Mouse (Mus musculus): ENCODE measurements at regions not wholly inside any gene's neighbourhood (a gene's known extent, or its start where the extent isn't known, plus 50 kb on each side); places are given as distances from the start of the nearest gene placed in this dataset.

- Histone ChIP-seq H3K27ac (replicated peaks; ENCODE audit: insufficient read depth, low read depth, low read length) (no peak overlapping the region), H3K79me2 (ENCODE audit: control insufficient read depth, insufficient read depth, low read length) (no peaks in the 10 kb centered on the region), H3K27me3 (ENCODE audit: control insufficient read depth, insufficient read depth, low read length) (no peaks in the 10 kb centered on the region), H3K36me3 (ENCODE audit: control insufficient read depth, insufficient read depth, low read length) (no peaks in the 10 kb centered on the region), H3K4me1 (ENCODE audit: control insufficient read depth, insufficient read depth, low read length) (peaks cover 4% of the 10 kb centered on the region; the same call in 1 of the 2 replicates), H3K9ac (ENCODE audit: low read depth, low read length) (no peak overlapping the region), H3K4me3 (ENCODE audit: insufficient read depth, low read depth, low read length) (no peak overlapping the region)
- 91% methylated on average over 6 of the region's 6 CpGs for WGBS
- DNase-seq (ENCODE audit: extremely low read depth, low read depth, low spot score): no peak
- TF ChIP-seq CTCF (IDR thresholded peaks at IDR 0.05; ENCODE audit: low read depth, low read length) (no peak), POLR2A (IDR thresholded peaks at IDR 0.05; ENCODE audit: extremely low read depth, insufficient read depth, low read length) (no peak)
Measured at GRCm38 (mm10) chr1:185828486-185828885, 288.6 kb downstream of the Lyplal1 start.

- TF ChIP-seq POLR2A (IDR thresholded peaks at IDR 0.05; ENCODE audit: extremely low read depth, insufficient read depth, low read length): no peak
- TF ChIP-seq CTCF (IDR thresholded peaks at IDR 0.05; ENCODE audit: low read depth, low read length): no peak
- H3K36me3 ChIP-seq (ENCODE audit: control insufficient read depth, insufficient read depth, low read length): no peaks in the 10 kb centered on the region
- no peaks in the 10 kb centered on the region for H3K4me1 ChIP-seq (ENCODE audit: control insufficient read depth, insufficient read depth, low read length)
- H3K9ac ChIP-seq (ENCODE audit: low read depth, low read length): no peak overlapping the region
- no peak overlapping the region for H3K4me3 ChIP-seq (ENCODE audit: insufficient read depth, low read depth, low read length)
- H3K79me2 ChIP-seq (ENCODE audit: control insufficient read depth, insufficient read depth, low read length): no peaks in the 10 kb centered on the region
- DNase-seq (ENCODE audit: extremely low read depth, low read depth, low spot score): no peak
- WGBS: 79% methylated on average over 4 of the region's 4 CpGs
- H3K27ac ChIP-seq (replicated peaks; ENCODE audit: insufficient read depth, low read depth, low read length): no peak overlapping the region
- H3K27me3 ChIP-seq (ENCODE audit: control insufficient read depth, insufficient read depth, low read length): no peaks in the 10 kb centered on the region
Measured at GRCm38 (mm10) chr1:185832059-185832458, 285.1 kb downstream of the Lyplal1 start.

- TF ChIP-seq CTCF (IDR thresholded peaks at IDR 0.05; ENCODE audit: low read depth, low read length) (no peak), POLR2A (IDR thresholded peaks at IDR 0.05; ENCODE audit: extremely low read depth, insufficient read depth, low read length) (no peak)
- H3K9ac ChIP-seq (ENCODE audit: low read depth, low read length): no peak overlapping the region
- H3K4me1 ChIP-seq (ENCODE audit: control insufficient read depth, insufficient read depth, low read length): no peaks in the 10 kb centered on the region
- no peak overlapping the region for H3K27ac ChIP-seq (replicated peaks; ENCODE audit: insufficient read depth, low read depth, low read length)
- H3K4me3 ChIP-seq (ENCODE audit: insufficient read depth, low read depth, low read length): no peak overlapping the region
- no peaks in the 10 kb centered on the region for H3K27me3 ChIP-seq (ENCODE audit: control insufficient read depth, insufficient read depth, low read length)
- DNase-seq (ENCODE audit: extremely low read depth, low read depth, low spot score): no peak
- no peaks in the 10 kb centered on the region for H3K36me3 ChIP-seq (ENCODE audit: control insufficient read depth, insufficient read depth, low read length)
- 84% methylated on average over 6 of the region's 6 CpGs for WGBS
- H3K79me2 ChIP-seq (ENCODE audit: control insufficient read depth, insufficient read depth, low read length): no peaks in the 10 kb centered on the region
Measured at GRCm38 (mm10) chr1:185834171-185834570, 282.9 kb downstream of the Lyplal1 start.

GRCm38 (mm10) chr1:185836632-185837281, 280.4 kb downstream of the Lyplal1 start:
- Histone ChIP-seq H3K9ac (ENCODE audit: low read depth, low read length) (no peak overlapping the region), H3K36me3 (ENCODE audit: control insufficient read depth, insufficient read depth, low read length) (no peaks in the 10 kb centered on the region), H3K27ac (replicated peaks; ENCODE audit: insufficient read depth, low read depth, low read length) (no peak overlapping the region), H3K79me2 (ENCODE audit: control insufficient read depth, insufficient read depth, low read length) (no peaks in the 10 kb centered on the region), H3K27me3 (ENCODE audit: control insufficient read depth, insufficient read depth, low read length) (no peaks in the 10 kb centered on the region), H3K4me3 (ENCODE audit: insufficient read depth, low read depth, low read length) (no peak overlapping the region), H3K4me1 (ENCODE audit: control insufficient read depth, insufficient read depth, low read length) (no peaks in the 10 kb centered on the region)
- DNase-seq (ENCODE audit: extremely low read depth, low read depth, low spot score): peak; percentile 32
- 78% methylated on average over 13 of the region's 13 CpGs for WGBS
- TF ChIP-seq CTCF (IDR thresholded peaks at IDR 0.05; ENCODE audit: low read depth, low read length) (no peak), POLR2A (IDR thresholded peaks at IDR 0.05; ENCODE audit: extremely low read depth, insufficient read depth, low read length) (no peak)

- TF ChIP-seq POLR2A (IDR thresholded peaks at IDR 0.05; ENCODE audit: extremely low read depth, insufficient read depth, low read length) (no peak), CTCF (IDR thresholded peaks at IDR 0.05; ENCODE audit: low read depth, low read length) (no peak)
- Histone ChIP-seq H3K27me3 (ENCODE audit: control insufficient read depth, insufficient read depth, low read length) (no peaks in the 10 kb centered on the region), H3K79me2 (ENCODE audit: control insufficient read depth, insufficient read depth, low read length) (no peaks in the 10 kb centered on the region), H3K36me3 (ENCODE audit: control insufficient read depth, insufficient read depth, low read length) (no peaks in the 10 kb centered on the region), H3K9ac (ENCODE audit: low read depth, low read length) (no peak overlapping the region), H3K27ac (replicated peaks; ENCODE audit: insufficient read depth, low read depth, low read length) (no peak overlapping the region), H3K4me3 (ENCODE audit: insufficient read depth, low read depth, low read length) (no peak overlapping the region), H3K4me1 (ENCODE audit: control insufficient read depth, insufficient read depth, low read length) (no peaks in the 10 kb centered on the region)
- no peak for DNase-seq (ENCODE audit: extremely low read depth, low read depth, low spot score)
- 92% methylated on average over 12 of the region's 12 CpGs for WGBS
Measured at GRCm38 (mm10) chr1:185842481-185842880, 274.6 kb downstream of the Lyplal1 start.

GRCm38 (mm10) chr1:185847161-185847560, 269.9 kb downstream of the Lyplal1 start:
- Histone ChIP-seq H3K4me3 (ENCODE audit: insufficient read depth, low read depth, low read length) (no peak overlapping the region), H3K27me3 (ENCODE audit: control insufficient read depth, insufficient read depth, low read length) (no peaks in the 10 kb centered on the region), H3K4me1 (ENCODE audit: control insufficient read depth, insufficient read depth, low read length) (no peaks in the 10 kb centered on the region), H3K36me3 (ENCODE audit: control insufficient read depth, insufficient read depth, low read length) (no peaks in the 10 kb centered on the region), H3K27ac (replicated peaks; ENCODE audit: insufficient read depth, low read depth, low read length) (no peak overlapping the region), H3K9ac (ENCODE audit: low read depth, low read length) (no peak overlapping the region), H3K79me2 (ENCODE audit: control insufficient read depth, insufficient read depth, low read length) (no peaks in the 10 kb centered on the region)
- 86% methylated on average over 6 of the region's 6 CpGs for WGBS
- DNase-seq (ENCODE audit: extremely low read depth, low read depth, low spot score): no peak
- TF ChIP-seq POLR2A (IDR thresholded peaks at IDR 0.05; ENCODE audit: extremely low read depth, insufficient read depth, low read length): no peak

All from liver, adult 2 months (tissue).